ENCODE assay signal across 7 mouse cellular contexts in genomic region chr10:126679224-126680120, GRCm38 (mm10).
DNase-seq lines count a peak whose midpoint lies in the region; ATAC-seq lines count a peak whose summit lies in the region.

No protein-coding gene starts in this region.

- peak; percentile 55 for ATAC-seq in forebrain, embryonic 11.5 days (replicated peaks; ENCODE audit: low FRiP score)

- no peaks in the 10 kb centered on the region for H3K4me1 ChIP-seq in forebrain, embryonic 11.5 days (replicated peaks; ENCODE audit: control insufficient read depth, insufficient read depth, low read length)

- peak; percentile 21 for DNase-seq in right cerebral cortex, adult 18-20 months
- no peak for DNase-seq in right cerebral cortex, postnatal 36 days (ENCODE audit: low spot score in 2 of 2)
- peak; percentile 78 for DNase-seq in forebrain, embryonic 11.5 days (ENCODE audit: low spot score)
- peak; percentile 17 for DNase-seq in left cerebral cortex, postnatal 4 days
- peak; percentile 17 for DNase-seq in testis, postnatal 14 days (ENCODE audit: low spot score)
- no peak for DNase-seq in kidney, adult 18-20 months
- no peak for DNase-seq in T-cell, adult 2 months (ENCODE audit: low spot score)

- no peaks in the 10 kb centered on the region for H3K36me3 ChIP-seq in forebrain, embryonic 11.5 days (ENCODE audit: control insufficient read depth, insufficient read depth, low read length)

- no peak overlapping the region for H3K27ac ChIP-seq in forebrain, embryonic 11.5 days (ENCODE audit: low read depth, low read length)

- intact Hi-C loops in left cerebral cortex, postnatal 4 days (cut with DNase I), result no loop called here

- H3K9me3 ChIP-seq in forebrain, embryonic 11.5 days (ENCODE audit: control insufficient read depth, low read length), result no peaks in the 10 kb centered on the region

- peak overlapping the region; percentile 35 for H3K4me2 ChIP-seq in forebrain, embryonic 11.5 days (ENCODE audit: low read depth, low read length, severe bottlenecking)

- 22% methylated on average over 25 of the region's 25 CpGs for WGBS in forebrain, embryonic 11.5 days

- H3K9ac ChIP-seq in forebrain, embryonic 11.5 days (ENCODE audit: low read length), result no peak overlapping the region

- peak overlapping the region; percentile 18; the same call in 1 of the 2 replicates for H3K4me3 ChIP-seq in forebrain, embryonic 11.5 days (ENCODE audit: low read depth, low read length)

- no peaks in the 10 kb centered on the region for H3K27me3 ChIP-seq in forebrain, embryonic 11.5 days (ENCODE audit: control insufficient read depth, insufficient read depth, low read length)

Comparison
In these comparisons a context has a peak if more than half of its experiments do, and no peak if none do; other contexts are left out.
1. DNase-seq: peak in right cerebral cortex, adult 18-20 months (single experiment), forebrain, embryonic 11.5 days (single experiment), left cerebral cortex, postnatal 4 days (single experiment) and testis, postnatal 14 days (single experiment); none in right cerebral cortex, postnatal 36 days (0 of 2), kidney, adult 18-20 months (single experiment) and T-cell, adult 2 months (single experiment).